Mouse (Mus musculus) gonadal fat pad, adult 2 months (tissue): ENCODE measurements around the gene Psmd1. TPM values are rescaled to one million over a fixed set of nuclear protein-coding genes. Genes with fewer than 3 reads are reported as not detected.

Experiments
- DNase-seq: peaks from one replicate; pipeline ENCODE4 v3.0.0-alpha.2; 2012; ENCODE audit warnings: low read depth
- polyA plus RNA-seq: library from polyadenylated mRNA; depleted of rRNA; stranded (reverse); fragments of >200 nt; gene quantifications from 2 replicates; pipeline ENCODE4 v1.2.3, GENCODE M21; 2012; rRNA removed

The Psmd1 gene
- polyA plus RNA-seq, 1 experiment = 84.6 TPM

GRCm38 (mm10) chr1:86156075-86156474, 91.9 kb downstream of the Psmd1 start:
- DNase-seq = no peak

GRCm38 (mm10) chr1:86156595-86156994, 92.4 kb downstream of the Psmd1 start:
- DNase-seq = no peak

- DNase-seq = no peak
Observed at GRCm38 (mm10) chr1:86160059-86160458, 95.9 kb downstream of the Psmd1 start.

GRCm38 (mm10) chr1:86160479-86160878, 96.3 kb downstream of the Psmd1 start:
- no peak for DNase-seq

GRCm38 (mm10) chr1:86161061-86161460, 96.9 kb downstream of the Psmd1 start:
- no peak for DNase-seq

- DNase-seq = no peak
Observed at GRCm38 (mm10) chr1:86174602-86175001, 110.4 kb downstream of the Psmd1 start.

- DNase-seq = no peak
Observed at GRCm38 (mm10) chr1:86176066-86176465, 111.9 kb downstream of the Psmd1 start.

GRCm38 (mm10) chr1:86178462-86179253, 114.5 kb downstream of the Psmd1 start:
- peak; percentile 26 for DNase-seq

GRCm38 (mm10) chr1:86182004-86182709, 118.0 kb downstream of the Psmd1 start:
- no peak for DNase-seq

GRCm38 (mm10) chr1:86183577-86184263, 119.5 kb downstream of the Psmd1 start:
- DNase-seq = no peak

- no peak for DNase-seq
Observed at GRCm38 (mm10) chr1:86186762-86187161, 122.6 kb downstream of the Psmd1 start.

GRCm38 (mm10) chr1:86187856-86188255, 123.7 kb downstream of the Psmd1 start:
- no peak for DNase-seq

GRCm38 (mm10) chr1:86188271-86188670, 124.1 kb downstream of the Psmd1 start:
- no peak for DNase-seq

Other genes starting within 250 kb of the Psmd1 start
- gene Itm2c, start 170.1 kb upstream of the Psmd1 start, polyA plus RNA-seq = 350 and 546 TPM in 2 replicates
- gene 4933407L21Rik, start 135.9 kb upstream of the Psmd1 start, polyA plus RNA-seq = 0.58 and 2.1 TPM in 2 replicates
- gene Gpr55, start 103.4 kb upstream of the Psmd1 start, polyA plus RNA-seq = 0.03 and 0.07 TPM in 2 replicates
- 18.5 and 30.4 TPM in 2 replicates for gene Spata3, start 47.6 kb upstream of the Psmd1 start, polyA plus RNA-seq
- 37.5 and 48.4 TPM in 2 replicates for gene 2810459M11Rik, start 18.5 kb upstream of the Psmd1 start, polyA plus RNA-seq
- gene Htr2b, start 47.6 kb downstream of the Psmd1 start, polyA plus RNA-seq = 0.24 and 0.30 TPM in 2 replicates
- gene Gm21972, start 69.2 kb downstream of the Psmd1 start, polyA plus RNA-seq = 0.38 TPM in 1 of 2 replicates, not detected in the other
- gene Armc9, start 90.4 kb downstream of the Psmd1 start, polyA plus RNA-seq = 8.3 TPM in 2 replicates
- 6.6 and 10.7 TPM in 2 replicates for gene B3gnt7, start 238.4 kb downstream of the Psmd1 start, polyA plus RNA-seq